Mouse (Mus musculus): ENCODE data around the gene Mllt3.

DNA sequence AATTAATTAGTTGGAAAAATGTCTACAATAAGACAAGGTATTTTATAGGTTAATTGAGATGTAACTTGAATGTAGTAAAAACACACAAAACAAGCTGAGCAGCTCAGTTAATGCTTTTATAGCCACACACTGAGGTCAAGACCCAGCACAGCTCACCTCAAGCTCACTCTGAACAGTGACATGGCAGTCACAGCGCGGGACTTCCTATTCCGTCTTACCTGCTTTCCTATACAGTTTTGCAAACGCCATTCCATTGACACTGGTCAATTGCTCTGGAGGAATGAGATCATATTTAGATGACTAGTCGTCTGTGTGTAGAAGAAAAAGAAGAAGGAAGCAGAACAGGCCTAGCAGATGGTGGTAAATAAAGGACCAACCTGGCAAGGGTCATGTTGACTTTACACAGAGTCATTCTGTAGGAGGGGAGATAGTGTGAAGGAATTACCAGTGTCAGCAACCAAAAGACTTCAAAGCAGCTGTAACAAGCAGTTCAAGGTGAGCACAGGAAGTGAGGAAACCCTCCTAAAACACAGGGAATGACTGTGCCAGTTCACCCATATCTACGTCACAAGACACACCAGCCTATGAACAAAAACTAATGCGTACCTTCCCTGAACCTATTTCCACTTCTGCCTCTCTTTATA lies 217.6 kb downstream of the Mllt3 start:
- no peak for TF ChIP-seq POLR2A (IDR thresholded peaks at IDR 0.05; ENCODE audit: low read depth, low read length)
- no peak for TF ChIP-seq CTCF (IDR thresholded peaks at IDR 0.05; ENCODE audit: extremely low read depth, insufficient read depth, insufficient read length, insufficient replicate concordance)
